Mouse (Mus musculus): ENCODE results near the gene Rhov. TPM values are rescaled to one million over a fixed set of nuclear protein-coding genes. Genes with fewer than 3 reads are reported as not detected.

The Rhov gene
- total RNA-seq, 2 experiments from 2014 or later: 14.3 to 16.3 TPM

- intact Hi-C loops (cut with DNase I): no loop called here
- no peak for DNase-seq (ENCODE audit: extremely low spot score in 1 of 2, low spot score in 2 of 2)
Measured at GRCm38 (mm10) chr2:119293776-119294390, 22.8 kb upstream of the Rhov start.

- DNase-seq (ENCODE audit: extremely low spot score in 1 of 2, low spot score in 2 of 2): no peak
- intact Hi-C loops (cut with DNase I): no loop called here
Measured at GRCm38 (mm10) chr2:119293311-119293710, 22.2 kb upstream of the Rhov start.

- DNase-seq (ENCODE audit: extremely low spot score in 1 of 2, low spot score in 2 of 2): no peak
- intact Hi-C loops (cut with DNase I): no loop called here
Measured at GRCm38 (mm10) chr2:119292852-119293251, 21.8 kb upstream of the Rhov start.

GRCm38 (mm10) chr2:119292281-119292680 lies 21.2 kb upstream of the Rhov start:
- DNase-seq (ENCODE audit: extremely low spot score in 1 of 2, low spot score in 2 of 2): no peak
- intact Hi-C loops (cut with DNase I): no loop called here

- intact Hi-C loops (cut with DNase I): loop anchor here (5.0 to 10.0 kb wide), 2 partner anchors 37 to 254 kb away; partner anchors contain the start of gene Rpusd2
- DNase-seq (ENCODE audit: extremely low spot score in 1 of 2, low spot score in 2 of 2): no peak
Measured at GRCm38 (mm10) chr2:119289014-119289416, 17.9 kb upstream of the Rhov start.

- DNase-seq (ENCODE audit: extremely low spot score in 1 of 2, low spot score in 2 of 2): peak; percentile 97 to 98
- intact Hi-C loops (cut with DNase I): loop anchor here (5.0 to 10.0 kb wide), 2 partner anchors 36 to 254 kb away; partner anchors contain the start of gene Rpusd2
Measured at GRCm38 (mm10) chr2:119288270-119288882, 17.3 kb upstream of the Rhov start, which contains the start of gene Vps18. Gene Vps18, plus strand, starts transcription at chr2:119288740.

GRCm38 (mm10) chr2:119287372-119287771 lies 16.3 kb upstream of the Rhov start:
- intact Hi-C loops (cut with DNase I): loop anchor here (5.0 to 10.0 kb wide), 2 partner anchors 35 to 253 kb away; partner anchors contain the start of gene Rpusd2
- no peak for DNase-seq (ENCODE audit: extremely low spot score in 1 of 2, low spot score in 2 of 2)

GRCm38 (mm10) chr2:119281899-119282565 lies 11.0 kb upstream of the Rhov start:
- intact Hi-C loops (cut with DNase I): loop anchor here (10.0 kb wide), 1 partner anchor 247 kb away; the partner anchor contains the start of gene Rpusd2
- DNase-seq (ENCODE audit: extremely low spot score in 1 of 2, low spot score in 2 of 2): no peak

GRCm38 (mm10) chr2:119277810-119278209 lies 6.7 kb upstream of the Rhov start:
- no peak for DNase-seq (ENCODE audit: extremely low spot score in 1 of 2, low spot score in 2 of 2)
- intact Hi-C loops (cut with DNase I): no loop called here

- DNase-seq (ENCODE audit: extremely low spot score in 1 of 2, low spot score in 2 of 2): no peak
- intact Hi-C loops (cut with DNase I): no loop called here
Measured at GRCm38 (mm10) chr2:119276926-119277325, 5.9 kb upstream of the Rhov start.

GRCm38 (mm10) chr2:119274126-119274525 lies 3.1 kb upstream of the Rhov start:
- intact Hi-C loops (cut with DNase I): no loop called here
- no peak for DNase-seq (ENCODE audit: extremely low spot score in 1 of 2, low spot score in 2 of 2)

- intact Hi-C loops (cut with DNase I): no loop called here
Measured at GRCm38 (mm10) chr2:119270286-119270642, 808 bp downstream of the Rhov start.

GRCm38 (mm10) chr2:119263813-119264212 lies 7.3 kb downstream of the Rhov start:
- DNase-seq (ENCODE audit: extremely low spot score in 1 of 2, low spot score in 2 of 2): no peak
- intact Hi-C loops (cut with DNase I): no loop called here

More at GRCm38 (mm10) chr2:119270286-119270642, 808 bp downstream of the Rhov start:
- DNase-seq (ENCODE audit: extremely low spot score in 1 of 2, low spot score in 2 of 2): no peak

GRCm38 (mm10) chr2:119262978-119263377 lies 8.1 kb downstream of the Rhov start:
- DNase-seq (ENCODE audit: extremely low spot score in 1 of 2, low spot score in 2 of 2): no peak
- intact Hi-C loops (cut with DNase I): no loop called here

GRCm38 (mm10) chr2:119261326-119261725 lies 9.7 kb downstream of the Rhov start:
- intact Hi-C loops (cut with DNase I): no loop called here
- DNase-seq (ENCODE audit: extremely low spot score in 1 of 2, low spot score in 2 of 2): no peak

- no peak for DNase-seq (ENCODE audit: extremely low spot score in 1 of 2, low spot score in 2 of 2)
- intact Hi-C loops (cut with DNase I): no loop called here
Measured at GRCm38 (mm10) chr2:119260518-119260917, 10.6 kb downstream of the Rhov start.

GRCm38 (mm10) chr2:119254976-119255375 lies 16.1 kb downstream of the Rhov start:
- intact Hi-C loops (cut with DNase I): loop anchor here (5.0 kb wide), 1 partner anchor 32 kb away; the partner anchor contains the start of gene Vps18
- DNase-seq (ENCODE audit: extremely low spot score in 1 of 2, low spot score in 2 of 2): no peak

GRCm38 (mm10) chr2:119250826-119251478 lies 20.1 kb downstream of the Rhov start:
- intact Hi-C loops (cut with DNase I): loop anchor here (5.0 kb wide), 1 partner anchor 36 kb away; the partner anchor contains the start of gene Vps18
- DNase-seq (ENCODE audit: extremely low spot score in 1 of 2, low spot score in 2 of 2): peak; percentile 34 to 85

GRCm38 (mm10) chr2:119250377-119250776 lies 20.7 kb downstream of the Rhov start:
- intact Hi-C loops (cut with DNase I): loop anchor here (5.0 kb wide), 1 partner anchor 37 kb away; the partner anchor contains the start of gene Vps18
- DNase-seq (ENCODE audit: extremely low spot score in 1 of 2, low spot score in 2 of 2): no peak
